9 mouse cellular contexts compared by ENCODE assay signal in genomic region chr2:103131145-103131544, GRCm38 (mm10). TPM values are rescaled to one million over a fixed set of nuclear protein-coding genes. Genes with fewer than 3 reads are reported as not detected.
DNase-seq lines count a peak whose midpoint lies in the region; ATAC-seq and TF ChIP-seq lines count a peak whose summit lies in the region.
"Had no signal": no experiment of that assay in that cellular context is flagged by ENCODE, and none has a peak within 500 bp of the region (broad histone marks: within the 10 kb centered on the region; RNA-seq: fewer than 3 reads in every experiment).

No protein-coding gene starts in this region.

- no peak overlapping the region for H3K4me2 ChIP-seq in lung, embryonic 14.5 days

- peak; percentile 62; the same call in 1 of the 2 replicates for ATAC-seq in frontal cortex, adult (ENCODE audit: low TSS enrichment)
- ATAC-seq in lung, embryonic 14.5 days (ENCODE audit: insufficient read depth), result no peak

- H3K27me3 ChIP-seq in lung, embryonic 14.5 days (ENCODE audit: insufficient read depth, low read length), result no peaks in the 10 kb centered on the region
- 0 out of 2 replicates have a peak, but pooled peaks cover 2% of the 10 kb centered on the region for H3K27me3 ChIP-seq in splenic B cell, adult 2 months (ENCODE audit: control insufficient read depth, insufficient read depth, low read length, poor library complexity, severe bottlenecking)

- no peak for DNase-seq in frontal cortex, postnatal 25 days (ENCODE audit: low spot score in 2 of 2)
- peak; percentile 42 for DNase-seq in lung, embryonic 14.5 days
- no peak for DNase-seq in lung, postnatal 14 days
- DNase-seq in embryo, embryonic 10.5 days (ENCODE audit: low spot score), result peak; percentile 42
- peak; percentile 19 for DNase-seq in splenic B cell, adult 2 months (ENCODE audit: low read depth, low spot score)
- DNase-seq in gastrocnemius, adult 8-10 months (ENCODE audit: low spot score in 2 of 2), result no peak
- DNase-seq in frontal cortex, postnatal 36 days (ENCODE audit: low spot score in 2 of 2), result no peak
- DNase-seq: heart, postnatal 14 days had no signal

- H3K9me3 ChIP-seq in lung, embryonic 14.5 days (ENCODE audit: low read depth, low read length), result no peaks in the 10 kb centered on the region

- no peak overlapping the region for H3K4me3 ChIP-seq in lung, embryonic 14.5 days (ENCODE audit: low read depth, low read length)

- H3K36me3 ChIP-seq in lung, embryonic 14.5 days (ENCODE audit: insufficient read depth), result no peaks in the 10 kb centered on the region
- H3K36me3 ChIP-seq in splenic B cell, adult 2 months (ENCODE audit: control insufficient read depth, insufficient read depth, low read length, poor library complexity, severe bottlenecking), result no peaks in the 10 kb centered on the region

- no peak overlapping the region for H3K27ac ChIP-seq in lung, embryonic 14.5 days (ENCODE audit: low read depth)

- H3K4me1 ChIP-seq in lung, embryonic 14.5 days (ENCODE audit: insufficient read depth), result no peaks in the 10 kb centered on the region

- TF ChIP-seq CTCF in lung, embryonic 14.5 days (IDR thresholded peaks at IDR 0.05; ENCODE audit: low read depth), result peak; percentile 53

- 17% methylated on average over 4 of the region's 4 CpGs for WGBS in lung, embryonic 14.5 days

- H3K9ac ChIP-seq in lung, embryonic 14.5 days, result no peak overlapping the region

RNA-seq across cellular contexts. Expression of gene Apip, which starts 57.7 kb away (rescaled TPM):
- 76.7 and 77.7 TPM in 2 replicates for polyA plus RNA-seq in lung, embryonic 14.5 days (2014; fragmentation: Nextera tagmentation; extraction: Ambion mirVana)
- 10 to 100 TPM; 35.8 to 44.6 (median 37.9) TPM for total RNA-seq in gastrocnemius, adult 8-10 months (2022)

RNA-seq across cellular contexts. Expression of gene Pdhx, which starts 57.8 kb away (rescaled TPM):
- polyA plus RNA-seq in lung, embryonic 14.5 days (2014; fragmentation: Nextera tagmentation; extraction: Ambion mirVana), result 37.0 and 38.5 TPM in 2 replicates
- 10 to 100 TPM; 62.9 to 84.8 (median 77.1) TPM for total RNA-seq in gastrocnemius, adult 8-10 months (2022)

Comparison
In these comparisons a context has a peak if more than half of its experiments do, and no peak if none do; other contexts are left out.
1. DNase-seq: peak in lung, embryonic 14.5 days (single experiment), embryo, embryonic 10.5 days (single experiment) and splenic B cell, adult 2 months (single experiment); none in frontal cortex, postnatal 25 days (0 of 2), lung, postnatal 14 days (single experiment), gastrocnemius, adult 8-10 months (0 of 2) and frontal cortex, postnatal 36 days (0 of 2).